Mouse (Mus musculus): ENCODE results near the gene Vax2. TPM values are rescaled to one million over a fixed set of nuclear protein-coding genes. Genes with fewer than 3 reads are reported as not detected.

The Vax2 gene
- polyA plus RNA-seq (2015; fragmentation: Nextera tagmentation; extraction: Ambion mirVana): 0.17 and 0.49 TPM in 2 replicates

GRCm38 (mm10) chr6:83711067-83711675 lies at the start of gene Vax2:
Vax2 (plus strand) TSS chr6:83711264.
- Histone ChIP-seq H3K4me2 (replicated peaks) (peak within 1 kb of the TSS; percentile 77), H3K27ac (replicated peaks) (no peak within 1 kb of the TSS), H3K4me3 (replicated peaks) (peak within 1 kb of the TSS; percentile 45), H3K9ac (no peak within 1 kb of the TSS), H3K4me1 (peaks cover 35% of the 10 kb centered on the region), H3K27me3 (peaks cover 98% of the 10 kb centered on the region), H3K36me3 (no peaks in the 10 kb centered on the region), H3K9me3 (replicated peaks) (no peaks in the 10 kb centered on the region)
- ATAC-seq (ENCODE audit: insufficient number of reproducible peaks, low FRiP score, low TSS enrichment, low read depth): peak; percentile 78
- WGBS: under 1% methylated on average over 45 of the region's 46 CpGs

- H3K9ac ChIP-seq: no peak overlapping the region
- H3K27ac ChIP-seq (replicated peaks): no peak overlapping the region
- H3K4me2 ChIP-seq (replicated peaks): no peak overlapping the region
- no peaks in the 10 kb centered on the region for H3K36me3 ChIP-seq
- H3K27me3 ChIP-seq: no peaks in the 10 kb centered on the region
- no peak overlapping the region for H3K4me3 ChIP-seq (replicated peaks)
- no peaks in the 10 kb centered on the region for H3K4me1 ChIP-seq
- 91% methylated on average over 2 of the region's 2 CpGs for WGBS
- no peaks in the 10 kb centered on the region for H3K9me3 ChIP-seq (replicated peaks)
- ATAC-seq (ENCODE audit: insufficient number of reproducible peaks, low FRiP score, low TSS enrichment, low read depth): no peak
Observed at GRCm38 (mm10) chr6:83665009-83665408, 46.1 kb upstream of the Vax2 start.

- H3K4me2 ChIP-seq (replicated peaks): no peak overlapping the region
- no peak overlapping the region for H3K27ac ChIP-seq (replicated peaks)
- WGBS: 5% methylated on average over 4 of the region's 4 CpGs
- no peaks in the 10 kb centered on the region for H3K36me3 ChIP-seq
- H3K4me1 ChIP-seq: no peaks in the 10 kb centered on the region
- peaks cover 14% of the 10 kb centered on the region for H3K27me3 ChIP-seq
- no peak overlapping the region for H3K4me3 ChIP-seq (replicated peaks)
- H3K9me3 ChIP-seq (replicated peaks): no peaks in the 10 kb centered on the region
- no peak overlapping the region for H3K9ac ChIP-seq
- no peak for ATAC-seq (ENCODE audit: insufficient number of reproducible peaks, low FRiP score, low TSS enrichment, low read depth)
Observed at GRCm38 (mm10) chr6:83673395-83673794, 37.7 kb upstream of the Vax2 start.

- H3K27me3 ChIP-seq: peaks cover 25% of the 10 kb centered on the region
- no peak within 1 kb of the TSS for H3K27ac ChIP-seq (replicated peaks)
- H3K4me1 ChIP-seq: no peaks in the 10 kb centered on the region
- no peak for ATAC-seq (ENCODE audit: insufficient number of reproducible peaks, low FRiP score, low TSS enrichment, low read depth)
- H3K4me2 ChIP-seq (replicated peaks): no peak within 1 kb of the TSS
- no peaks in the 10 kb centered on the region for H3K36me3 ChIP-seq
- no peak within 1 kb of the TSS for H3K4me3 ChIP-seq (replicated peaks)
- WGBS: 68% methylated on average over 4 of the region's 4 CpGs
- H3K9ac ChIP-seq: no peak within 1 kb of the TSS
- no peaks in the 10 kb centered on the region for H3K9me3 ChIP-seq (replicated peaks)
Observed at GRCm38 (mm10) chr6:83677757-83678156, 33.3 kb upstream of the Vax2 start, which contains the start of gene Cd207. Cd207 (minus strand) TSS chr6:83677857.

GRCm38 (mm10) chr6:83689374-83689773 lies 21.7 kb upstream of the Vax2 start:
- H3K27ac ChIP-seq (replicated peaks): no peak overlapping the region
- no peak overlapping the region for H3K9ac ChIP-seq
- no peaks in the 10 kb centered on the region for H3K9me3 ChIP-seq (replicated peaks)
- no peak overlapping the region for H3K4me3 ChIP-seq (replicated peaks)
- H3K27me3 ChIP-seq: peaks cover 64% of the 10 kb centered on the region
- 84% methylated on average over 4 of the region's 4 CpGs for WGBS
- ATAC-seq (ENCODE audit: insufficient number of reproducible peaks, low FRiP score, low TSS enrichment, low read depth): no peak
- no peak overlapping the region for H3K4me2 ChIP-seq (replicated peaks)
- H3K36me3 ChIP-seq: no peaks in the 10 kb centered on the region
- no peaks in the 10 kb centered on the region for H3K4me1 ChIP-seq

GRCm38 (mm10) chr6:83690277-83690676 lies 20.8 kb upstream of the Vax2 start:
- Histone ChIP-seq H3K4me3 (replicated peaks) (no peak overlapping the region), H3K9me3 (replicated peaks) (no peaks in the 10 kb centered on the region), H3K9ac (no peak overlapping the region), H3K27me3 (peaks cover 73% of the 10 kb centered on the region), H3K4me2 (replicated peaks) (no peak overlapping the region), H3K4me1 (no peaks in the 10 kb centered on the region), H3K27ac (replicated peaks) (no peak overlapping the region), H3K36me3 (no peaks in the 10 kb centered on the region)
- ATAC-seq (ENCODE audit: insufficient number of reproducible peaks, low FRiP score, low TSS enrichment, low read depth): no peak
- WGBS: 23% methylated on average over 4 of the region's 5 CpGs

GRCm38 (mm10) chr6:83690936-83691335 lies 20.1 kb upstream of the Vax2 start:
- 53% methylated on average over 2 of the region's 2 CpGs for WGBS
- no peaks in the 10 kb centered on the region for H3K4me1 ChIP-seq
- H3K27ac ChIP-seq (replicated peaks): no peak overlapping the region
- H3K27me3 ChIP-seq: peaks cover 80% of the 10 kb centered on the region
- no peak overlapping the region for H3K4me3 ChIP-seq (replicated peaks)
- no peaks in the 10 kb centered on the region for H3K36me3 ChIP-seq
- no peak overlapping the region for H3K4me2 ChIP-seq (replicated peaks)
- ATAC-seq (ENCODE audit: insufficient number of reproducible peaks, low FRiP score, low TSS enrichment, low read depth): no peak
- H3K9ac ChIP-seq: no peak overlapping the region
- no peaks in the 10 kb centered on the region for H3K9me3 ChIP-seq (replicated peaks)

GRCm38 (mm10) chr6:83692962-83693361 lies 18.1 kb upstream of the Vax2 start:
- H3K27ac ChIP-seq (replicated peaks): no peak overlapping the region
- H3K4me3 ChIP-seq (replicated peaks): no peak overlapping the region
- no peak for ATAC-seq (ENCODE audit: insufficient number of reproducible peaks, low FRiP score, low TSS enrichment, low read depth)
- H3K36me3 ChIP-seq: no peaks in the 10 kb centered on the region
- no peaks in the 10 kb centered on the region for H3K4me1 ChIP-seq
- no peak overlapping the region for H3K9ac ChIP-seq
- no peak overlapping the region for H3K4me2 ChIP-seq (replicated peaks)
- peaks cover 92% of the 10 kb centered on the region for H3K27me3 ChIP-seq
- no peaks in the 10 kb centered on the region for H3K9me3 ChIP-seq (replicated peaks)
- WGBS: 2% methylated on average over 12 of the region's 12 CpGs

- Histone ChIP-seq H3K4me1 (no peaks in the 10 kb centered on the region), H3K27me3 (peaks cover 93% of the 10 kb centered on the region), H3K9ac (no peak overlapping the region), H3K4me3 (replicated peaks) (no peak overlapping the region), H3K27ac (replicated peaks) (no peak overlapping the region), H3K4me2 (replicated peaks) (no peak overlapping the region), H3K9me3 (replicated peaks) (no peaks in the 10 kb centered on the region), H3K36me3 (no peaks in the 10 kb centered on the region)
- ATAC-seq (ENCODE audit: insufficient number of reproducible peaks, low FRiP score, low TSS enrichment, low read depth): no peak
- under 1% methylated on average over 9 of the region's 9 CpGs for WGBS
Observed at GRCm38 (mm10) chr6:83693835-83694234, 17.2 kb upstream of the Vax2 start.

GRCm38 (mm10) chr6:83695731-83696130 lies 15.3 kb upstream of the Vax2 start:
- Histone ChIP-seq H3K36me3 (no peaks in the 10 kb centered on the region), H3K4me1 (no peaks in the 10 kb centered on the region), H3K27me3 (peaks cover 97% of the 10 kb centered on the region), H3K9me3 (replicated peaks) (no peaks in the 10 kb centered on the region), H3K9ac (no peak overlapping the region), H3K4me3 (replicated peaks) (no peak overlapping the region), H3K27ac (replicated peaks) (no peak overlapping the region), H3K4me2 (replicated peaks) (no peak overlapping the region)
- 7% methylated on average over 3 of the region's 3 CpGs for WGBS
- ATAC-seq (ENCODE audit: insufficient number of reproducible peaks, low FRiP score, low TSS enrichment, low read depth): no peak

- ATAC-seq (ENCODE audit: insufficient number of reproducible peaks, low FRiP score, low TSS enrichment, low read depth): no peak
- no peak overlapping the region for H3K4me3 ChIP-seq (replicated peaks)
- no peaks in the 10 kb centered on the region for H3K9me3 ChIP-seq (replicated peaks)
- H3K36me3 ChIP-seq: no peaks in the 10 kb centered on the region
- H3K4me2 ChIP-seq (replicated peaks): no peak overlapping the region
- no peak overlapping the region for H3K9ac ChIP-seq
- 3% methylated on average over 7 of the region's 7 CpGs for WGBS
- H3K27me3 ChIP-seq: peaks cover 96% of the 10 kb centered on the region
- H3K27ac ChIP-seq (replicated peaks): no peak overlapping the region
- no peaks in the 10 kb centered on the region for H3K4me1 ChIP-seq
Observed at GRCm38 (mm10) chr6:83696684-83697083, 14.4 kb upstream of the Vax2 start.

GRCm38 (mm10) chr6:83697932-83698331 lies 13.1 kb upstream of the Vax2 start:
- H3K27me3 ChIP-seq: peaks cover 95% of the 10 kb centered on the region

More at GRCm38 (mm10) chr6:83697932-83698331, 13.1 kb upstream of the Vax2 start:
- H3K4me3 ChIP-seq (replicated peaks): no peak overlapping the region
- no peaks in the 10 kb centered on the region for H3K9me3 ChIP-seq (replicated peaks)
- no peak overlapping the region for H3K9ac ChIP-seq
- no peak overlapping the region for H3K4me2 ChIP-seq (replicated peaks)
- no peak for ATAC-seq (ENCODE audit: insufficient number of reproducible peaks, low FRiP score, low TSS enrichment, low read depth)
- no peak overlapping the region for H3K27ac ChIP-seq (replicated peaks)
- 4% methylated on average over 8 of the region's 8 CpGs for WGBS
- peaks cover 9% of the 10 kb centered on the region for H3K4me1 ChIP-seq
- H3K36me3 ChIP-seq: no peaks in the 10 kb centered on the region

All from embryonic facial prominence, embryonic 15.5 days (tissue).